Mouse (Mus musculus) bone marrow, adult 2 months (tissue): ENCODE results near the gene Usp6nl. TPM values are rescaled to one million over a fixed set of nuclear protein-coding genes. Genes with fewer than 3 reads are reported as not detected.

Experiments used
- H3K27ac ChIP-seq: fragments of 200-500 bp; 2 replicates; pipeline ENCODE4 v1.5.1; 2012; ENCODE audit warnings: low read depth, mild to moderate bottlenecking, control low read depth, inconsistent platforms, low read length; ENCODE audit not compliant: control insufficient read depth, poor library complexity, insufficient read depth
- H3K4me1 ChIP-seq: fragments of 200-500 bp; 2 replicates; pipeline ENCODE4 v1.6.1; 2011; ENCODE audit warnings: low read length; ENCODE audit not compliant: control insufficient read depth, insufficient read depth
- H3K4me3 ChIP-seq: fragments of 200-500 bp; replicated peaks from 2 replicates; pipeline ENCODE3; 2011; ENCODE audit warnings: mild to moderate bottlenecking, low read depth, low read length, control low read depth; ENCODE audit not compliant: control insufficient read depth
- CTCF ChIP-seq: fragments of 200-500 bp; IDR thresholded peaks from 2 replicates; pipeline ENCODE4 v1.5.1; 2011; ENCODE audit warnings: low read length, control low read depth; ENCODE audit not compliant: control insufficient read depth, insufficient read depth
- WGBS: fragments of 180-500 bp; shearing (Covaris S2); methylation state at CpG from one replicate; pipeline ENCODE4 v1.1.7; 2018; 5-methylcytosine and 5-hydroxymethylcytosine counted together
- polyA plus RNA-seq: library from polyadenylated mRNA; stranded (reverse); fragments of >200 nt; gene quantifications from 2 replicates; pipeline ENCODE4 v1.2.4, GENCODE M21; 2011; ENCODE audit warnings: low replicate concordance; ENCODE audit not compliant: missing spikeins, insufficient read depth, insufficient read length

Gene Usp6nl
- polyA plus RNA-seq, 1 experiment: 6.9 TPM

GRCm38 (mm10) chr2:6493886-6494285 is 171.4 kb downstream of the Usp6nl start:
- 11% methylated on average over 5 of the region's 5 CpGs for WGBS
- no peak overlapping the region for H3K4me3 ChIP-seq
- peaks cover 3% of the 10 kb centered on the region; the same call in 1 of the 2 replicates for H3K4me1 ChIP-seq
- no peak for TF ChIP-seq CTCF
- no peak overlapping the region for H3K27ac ChIP-seq

Other genes starting within 250 kb of the Usp6nl start
- gene Proser2, start 192.5 kb upstream of the Usp6nl start, polyA plus RNA-seq: 7.2 and 8.5 TPM in 2 replicates
- gene Echdc3, start 109.6 kb upstream of the Usp6nl start, polyA plus RNA-seq: not detected in 2 replicates